Mouse (Mus musculus): ENCODE data around the gene Myo16.

- TF ChIP-seq CTCF (IDR thresholded peaks at IDR 0.05; ENCODE audit: control insufficient read depth, insufficient read depth, insufficient replicate concordance, low read depth, low read length), result no peak
- no peak for TF ChIP-seq POLR2A (IDR thresholded peaks at IDR 0.05; ENCODE audit: control insufficient read depth, low read depth, low read length)
These were observed 452.5 kb downstream of the Myo16 start for GRCm38 (mm10) chr8:10606028-10606815.

Measured in testis, adult 2 months (tissue).